Mouse (Mus musculus) kidney, embryonic 15.5 days (tissue): Measurements from ENCODE around the gene Selenbp1. TPM values are rescaled to one million over a fixed set of nuclear protein-coding genes. Genes with fewer than 3 reads are reported as not detected.
"Not testable (repeated sequence)": the region's sequence is repeated elsewhere in the genome, so short reads cannot be mapped to it uniquely, and the experiment has no call there.

Experiments used
- ATAC-seq: fragments of 200-750 bp; cut with Nextera tagmentation; replicated peaks from 2 replicates; pipeline ENCODE4 v1.8.0; 2017; ENCODE audit warnings: moderate TSS enrichment; ENCODE audit not compliant: low FRiP score
- H3K27ac ChIP-seq: fragments of 300-500 bp; sonication (generic); 2 replicates; pipeline ENCODE4 v1.5.1; 2015; ENCODE audit warnings: mild to moderate bottlenecking, inconsistent platforms
- H3K27me3 ChIP-seq: fragments of 300-500 bp; sonication (generic); 2 replicates; pipeline ENCODE4 v1.6.1; 2015; ENCODE audit warnings: inconsistent platforms
- H3K36me3 ChIP-seq: fragments of 300-500 bp; sonication (generic); 2 replicates; pipeline ENCODE4 v1.6.1; 2015; ENCODE audit warnings: inconsistent platforms
- H3K4me1 ChIP-seq: fragments of 300-500 bp; sonication (generic); 2 replicates; pipeline ENCODE4 v1.6.1; 2015; ENCODE audit warnings: inconsistent platforms
- H3K4me2 ChIP-seq: fragments of 300-500 bp; sonication (generic); 2 replicates; pipeline ENCODE4 v1.6.1; 2015; ENCODE audit warnings: moderate library complexity, mild to moderate bottlenecking, inconsistent platforms
- H3K4me3 ChIP-seq: fragments of 300-500 bp; sonication (generic); replicated peaks from 2 replicates; pipeline ENCODE4 v1.5.1; 2015; ENCODE audit warnings: mild to moderate bottlenecking, inconsistent platforms
- H3K9ac ChIP-seq: fragments of 300-500 bp; sonication (generic); 2 replicates; pipeline ENCODE4 v1.6.1; 2015; ENCODE audit warnings: mild to moderate bottlenecking, inconsistent platforms
- H3K9me3 ChIP-seq: fragments of 300-500 bp; sonication (generic); replicated peaks from 2 replicates; pipeline ENCODE4 v1.6.1; 2016; ENCODE audit warnings: inconsistent platforms
- WGBS: fragments of 180-500 bp; shearing (Covaris S2); methylation state at CpG from one replicate; pipeline ENCODE4 v1.1.7; 2015; ENCODE audit warnings: mixed read lengths; 5-methylcytosine and 5-hydroxymethylcytosine counted together
- polyA plus RNA-seq: library from polyadenylated mRNA; unstranded; fragments of >200 nt; fragmentation: Nextera tagmentation; extraction: Ambion mirVana; gene quantifications from 2 replicates; pipeline ENCODE4 v1.2.1, GENCODE M21; 2015

Selenbp1 gene
- polyA plus RNA-seq, 1 experiment from 2014 or later, result 62.4 TPM

GRCm38 (mm10) chr3:94936147-94936546 is 3.3 kb downstream of the Selenbp1 start:
- 89% methylated on average over 5 of the region's 5 CpGs for WGBS
- not testable (repeated sequence) for H3K4me3 ChIP-seq, H3K27ac ChIP-seq

GRCm38 (mm10) chr3:94937194-94937593 is 4.3 kb downstream of the Selenbp1 start:
- not testable (repeated sequence) for H3K4me3 ChIP-seq, ATAC-seq, H3K36me3 ChIP-seq, H3K4me2 ChIP-seq, H3K9me3 ChIP-seq, H3K27me3 ChIP-seq, H3K9ac ChIP-seq, H3K27ac ChIP-seq
- 88% methylated on average over 6 of the region's 7 CpGs for WGBS
- peaks cover 17% of the 10 kb centered on the region for H3K4me1 ChIP-seq

More at GRCm38 (mm10) chr3:94936147-94936546, 3.3 kb downstream of the Selenbp1 start:
- not testable (repeated sequence) for H3K9ac ChIP-seq, H3K27me3 ChIP-seq, H3K36me3 ChIP-seq, H3K4me2 ChIP-seq, ATAC-seq, H3K9me3 ChIP-seq
- peaks cover 24% of the 10 kb centered on the region for H3K4me1 ChIP-seq

GRCm38 (mm10) chr3:94940033-94940432 is 7.2 kb downstream of the Selenbp1 start:
- H3K4me2 ChIP-seq, H3K36me3 ChIP-seq, H3K4me1 ChIP-seq, H3K9me3 ChIP-seq, H3K27ac ChIP-seq, H3K9ac ChIP-seq, H3K27me3 ChIP-seq, H3K4me3 ChIP-seq, ATAC-seq: not testable (repeated sequence)
- WGBS, result 70% methylated on average over 9 of the region's 9 CpGs

GRCm38 (mm10) chr3:94942211-94942967 is 9.5 kb downstream of the Selenbp1 start:
- H3K36me3 ChIP-seq, H3K4me1 ChIP-seq, H3K27me3 ChIP-seq, H3K4me3 ChIP-seq, H3K27ac ChIP-seq, H3K9me3 ChIP-seq, H3K4me2 ChIP-seq, H3K9ac ChIP-seq: not testable (repeated sequence)
- 0 out of 2 replicates have a peak, but pooled peaks have one; percentile 12 for ATAC-seq
- 73% methylated on average over 9 of the region's 9 CpGs for WGBS

- H3K27me3 ChIP-seq, H3K36me3 ChIP-seq, H3K4me1 ChIP-seq, ATAC-seq, H3K4me2 ChIP-seq, H3K4me3 ChIP-seq, H3K27ac ChIP-seq, H3K9me3 ChIP-seq, H3K9ac ChIP-seq: not testable (repeated sequence)
- 31% methylated on average over 4 of the region's 4 CpGs for WGBS
Observed at GRCm38 (mm10) chr3:94943706-94944105, 10.8 kb downstream of the Selenbp1 start.

GRCm38 (mm10) chr3:94948066-94948614 is 15.3 kb downstream of the Selenbp1 start:
- Histone ChIP-seq H3K4me3 (no peak overlapping the region), H3K9me3 (no peaks in the 10 kb centered on the region), H3K4me2 (no peak overlapping the region), H3K4me1 (peaks cover 9% of the 10 kb centered on the region), H3K27me3 (no peaks in the 10 kb centered on the region), H3K36me3 (no peaks in the 10 kb centered on the region), H3K9ac (no peak overlapping the region), H3K27ac (no peak overlapping the region)
- no peak for ATAC-seq
- WGBS, result 75% methylated on average over 3 of the region's 3 CpGs

GRCm38 (mm10) chr3:94949645-94950044 is 16.8 kb downstream of the Selenbp1 start:
- ATAC-seq, result no peak

GRCm38 (mm10) chr3:94952806-94953205 is 19.9 kb downstream of the Selenbp1 start:
- no peak overlapping the region for H3K9ac ChIP-seq
- ATAC-seq, result no peak
- 67% methylated on average over 5 of the region's 5 CpGs for WGBS

More at GRCm38 (mm10) chr3:94949645-94950044, 16.8 kb downstream of the Selenbp1 start:
- peaks cover 9% of the 10 kb centered on the region for H3K4me1 ChIP-seq
- no peaks in the 10 kb centered on the region for H3K9me3 ChIP-seq
- H3K4me2 ChIP-seq, result no peak overlapping the region
- 83% methylated on average over 3 of the region's 3 CpGs for WGBS
- H3K27me3 ChIP-seq, result no peaks in the 10 kb centered on the region
- no peaks in the 10 kb centered on the region for H3K36me3 ChIP-seq
- no peak overlapping the region for H3K9ac ChIP-seq
- no peak overlapping the region for H3K27ac ChIP-seq
- no peak overlapping the region for H3K4me3 ChIP-seq

GRCm38 (mm10) chr3:94953384-94953763 is 20.5 kb downstream of the Selenbp1 start:
- no peaks in the 10 kb centered on the region for H3K9me3 ChIP-seq
- 11% methylated on average over 9 of the region's 9 CpGs for WGBS
- ATAC-seq, result no peak

More at GRCm38 (mm10) chr3:94952806-94953205, 19.9 kb downstream of the Selenbp1 start:
- Histone ChIP-seq H3K9me3 (no peaks in the 10 kb centered on the region), H3K27ac (peak overlapping the region; percentile 96), H3K36me3 (peaks cover 25% of the 10 kb centered on the region), H3K4me3 (peak overlapping the region; percentile 85), H3K27me3 (no peaks in the 10 kb centered on the region), H3K4me1 (peaks cover 20% of the 10 kb centered on the region), H3K4me2 (peak overlapping the region; percentile 76)

GRCm38 (mm10) chr3:94953764-94954616 is 21.1 kb downstream of the Selenbp1 start, which contains the start of gene Rfx5:
Gene Rfx5, plus strand, starts transcription at chr3:94954075.
- Histone ChIP-seq H3K4me2 (peak within 1 kb of the TSS; percentile 76), H3K36me3 (peaks cover 37% of the 10 kb centered on the region), H3K4me3 (peak within 1 kb of the TSS; percentile 85), H3K4me1 (peaks cover 24% of the 10 kb centered on the region), H3K27ac (peak within 1 kb of the TSS; percentile 96), H3K9me3 (no peaks in the 10 kb centered on the region), H3K27me3 (no peaks in the 10 kb centered on the region), H3K9ac (peak within 1 kb of the TSS; percentile 87)
- peak; percentile 98 for ATAC-seq
- under 1% methylated on average over 50 of the region's 50 CpGs for WGBS

More at GRCm38 (mm10) chr3:94953384-94953763, 20.5 kb downstream of the Selenbp1 start:
- Histone ChIP-seq H3K4me2 (peak overlapping the region; percentile 76), H3K4me3 (peak overlapping the region; percentile 85), H3K9ac (peak overlapping the region; percentile 53), H3K36me3 (peaks cover 31% of the 10 kb centered on the region), H3K27me3 (no peaks in the 10 kb centered on the region), H3K27ac (peak overlapping the region; percentile 96), H3K4me1 (peaks cover 20% of the 10 kb centered on the region)

- Histone ChIP-seq H3K9ac (no peak overlapping the region), H3K4me1 (peaks cover 21% of the 10 kb centered on the region), H3K4me2 (no peak overlapping the region), H3K27me3 (no peaks in the 10 kb centered on the region), H3K9me3 (no peaks in the 10 kb centered on the region), H3K4me3 (no peak overlapping the region), H3K36me3 (peaks cover 42% of the 10 kb centered on the region), H3K27ac (no peak overlapping the region)
- ATAC-seq, result no peak
- WGBS, result 92% methylated on average over 8 of the region's 8 CpGs
Observed at GRCm38 (mm10) chr3:94958295-94958694, 25.4 kb downstream of the Selenbp1 start.

- H3K36me3 ChIP-seq, result peaks cover 42% of the 10 kb centered on the region
- no peak for ATAC-seq
- 46% methylated on average over 8 of the region's 8 CpGs for WGBS
- no peaks in the 10 kb centered on the region for H3K27me3 ChIP-seq
- no peak overlapping the region for H3K4me2 ChIP-seq
- no peak overlapping the region for H3K27ac ChIP-seq
- no peaks in the 10 kb centered on the region for H3K9me3 ChIP-seq
- peaks cover 19% of the 10 kb centered on the region for H3K4me1 ChIP-seq
- no peak overlapping the region for H3K9ac ChIP-seq
- H3K4me3 ChIP-seq, result no peak overlapping the region
Observed at GRCm38 (mm10) chr3:94959871-94960270, 27.0 kb downstream of the Selenbp1 start.
